Mouse (Mus musculus): Measurements from ENCODE around the gene Gpr150.

Gpr150 gene

DNA sequence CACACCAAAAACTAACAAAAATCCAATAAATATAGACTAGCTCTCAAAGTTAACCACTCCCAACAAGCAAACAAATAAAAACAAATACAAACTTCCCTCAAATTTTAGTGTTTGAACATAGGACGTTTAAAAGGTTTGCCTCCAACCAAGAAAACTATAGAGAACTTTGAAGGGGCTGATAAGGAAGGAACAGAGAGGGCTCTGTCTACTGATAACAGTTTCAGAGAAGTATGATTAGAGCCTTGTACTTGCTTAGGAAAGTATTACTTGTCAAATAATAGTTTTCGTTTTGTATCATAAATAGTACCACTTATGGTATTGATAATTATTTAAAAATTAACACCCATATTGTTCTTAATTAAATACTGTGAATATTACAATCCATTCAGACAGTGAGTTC, 42.3 kb downstream of the Gpr150 start:
- DNase-seq (ENCODE audit: low read depth) = no peak
